Mouse (Mus musculus) CD8-positive naive resting alpha-beta T cell, adult 57 days (primary cell): Measurements from ENCODE around the gene Gm6763. TPM values are rescaled to one million over a fixed set of nuclear protein-coding genes. Genes with fewer than 3 reads are reported as not detected.

ENCODE experiments used
- total RNA-seq: library from RNA; stranded (reverse); gene quantifications from one replicate; pipeline ENCODE4 v1.2.4, GENCODE M21; 2023

The Gm6763 gene
- total RNA-seq: not detected

DNA sequence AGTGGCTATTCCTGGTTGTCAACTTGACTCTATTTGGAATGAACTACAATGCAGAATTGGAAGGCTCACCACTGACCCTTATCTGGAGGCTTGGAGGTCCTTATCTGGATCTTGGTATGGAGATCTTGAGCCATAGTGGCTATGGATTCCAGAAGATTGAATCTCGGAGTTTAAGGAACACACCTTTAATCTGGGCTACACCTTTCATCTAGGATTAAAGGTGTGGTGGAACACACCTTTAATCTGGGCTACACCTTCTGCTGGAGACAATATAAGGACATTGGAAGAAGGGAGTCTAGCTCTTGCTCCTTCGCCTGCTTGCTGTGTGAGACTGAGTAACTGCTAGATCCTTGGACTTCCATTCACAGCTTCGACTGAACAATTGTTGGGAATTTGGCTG, at the start of gene Gm6763:
Gene Gm6763 (plus strand): TSS at position 301 of the 400 bp plus-strand sequence.

DNA sequence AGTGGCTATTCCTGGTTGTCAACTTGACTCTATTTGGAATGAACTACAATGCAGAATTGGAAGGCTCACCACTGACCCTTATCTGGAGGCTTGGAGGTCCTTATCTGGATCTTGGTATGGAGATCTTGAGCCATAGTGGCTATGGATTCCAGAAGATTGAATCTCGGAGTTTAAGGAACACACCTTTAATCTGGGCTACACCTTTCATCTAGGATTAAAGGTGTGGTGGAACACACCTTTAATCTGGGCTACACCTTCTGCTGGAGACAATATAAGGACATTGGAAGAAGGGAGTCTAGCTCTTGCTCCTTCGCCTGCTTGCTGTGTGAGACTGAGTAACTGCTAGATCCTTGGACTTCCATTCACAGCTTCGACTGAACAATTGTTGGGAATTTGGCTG, 8.6 kb upstream of the Gm6763 start, which contains the start of gene Gm21293:
Gene Gm21293 (plus strand): TSS at position 301 of the 400 bp plus-strand sequence.

DNA sequence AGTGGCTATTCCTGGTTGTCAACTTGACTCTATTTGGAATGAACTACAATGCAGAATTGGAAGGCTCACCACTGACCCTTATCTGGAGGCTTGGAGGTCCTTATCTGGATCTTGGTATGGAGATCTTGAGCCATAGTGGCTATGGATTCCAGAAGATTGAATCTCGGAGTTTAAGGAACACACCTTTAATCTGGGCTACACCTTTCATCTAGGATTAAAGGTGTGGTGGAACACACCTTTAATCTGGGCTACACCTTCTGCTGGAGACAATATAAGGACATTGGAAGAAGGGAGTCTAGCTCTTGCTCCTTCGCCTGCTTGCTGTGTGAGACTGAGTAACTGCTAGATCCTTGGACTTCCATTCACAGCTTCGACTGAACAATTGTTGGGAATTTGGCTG, 8.4 kb downstream of the Gm6763 start, which contains the start of gene Gm8764:
Gene Gm8764 (plus strand): TSS at position 301 of the 400 bp plus-strand sequence.

DNA sequence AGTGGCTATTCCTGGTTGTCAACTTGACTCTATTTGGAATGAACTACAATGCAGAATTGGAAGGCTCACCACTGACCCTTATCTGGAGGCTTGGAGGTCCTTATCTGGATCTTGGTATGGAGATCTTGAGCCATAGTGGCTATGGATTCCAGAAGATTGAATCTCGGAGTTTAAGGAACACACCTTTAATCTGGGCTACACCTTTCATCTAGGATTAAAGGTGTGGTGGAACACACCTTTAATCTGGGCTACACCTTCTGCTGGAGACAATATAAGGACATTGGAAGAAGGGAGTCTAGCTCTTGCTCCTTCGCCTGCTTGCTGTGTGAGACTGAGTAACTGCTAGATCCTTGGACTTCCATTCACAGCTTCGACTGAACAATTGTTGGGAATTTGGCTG, 16.9 kb downstream of the Gm6763 start, which contains the start of gene Gm21304:
Gene Gm21304 (plus strand): TSS at position 301 of the 400 bp plus-strand sequence.

GRCm38 (mm10) chr10:104176724-104177123, 25.4 kb downstream of the Gm6763 start, which contains the start of gene Gm21312:
TSS of gene Gm21312 (plus strand) at chr10:104177024.

GRCm38 (mm10) chr10:104185233-104185632, 33.9 kb downstream of the Gm6763 start, which contains the start of gene Gm20765:
TSS of gene Gm20765 (plus strand) at chr10:104185533.

GRCm38 (mm10) chr10:104193742-104194141, 42.4 kb downstream of the Gm6763 start, which contains the start of gene Gm4340:
TSS of gene Gm4340 (plus strand) at chr10:104194042.

Other genes starting within 250 kb of the Gm6763 start
- gene Gm21293, start 8.5 kb upstream of the Gm6763 start, total RNA-seq: not detected
- gene Gm8764, start 8.5 kb downstream of the Gm6763 start, total RNA-seq: not detected
- gene Gm21304, start 17.0 kb downstream of the Gm6763 start, total RNA-seq: not detected
- gene Gm21312, start 25.5 kb downstream of the Gm6763 start, total RNA-seq: not detected
- not detected for gene Gm20765, start 34.0 kb downstream of the Gm6763 start, total RNA-seq
- gene Gm4340, start 42.5 kb downstream of the Gm6763 start, total RNA-seq: not detected